Mouse (Mus musculus) hindbrain, embryonic 11.5 days (tissue): ENCODE measurements around the gene Icam4. TPM values are rescaled to one million over a fixed set of nuclear protein-coding genes. Genes with fewer than 3 reads are reported as not detected.
"Not testable (repeated sequence)": the region's sequence is repeated elsewhere in the genome, so short reads cannot be mapped to it uniquely, and the experiment has no call there.

Experiments used
- ATAC-seq: fragments of 200-750 bp; cut with Nextera tagmentation; 2 replicates; pipeline ENCODE4 v1.8.0; 2017; ENCODE audit warnings: mild to moderate bottlenecking, moderate TSS enrichment, moderate library complexity; ENCODE audit not compliant: low FRiP score
- DNase-seq: peaks from one replicate; pipeline ENCODE4 v3.0.0-alpha.2; 2015; ENCODE audit warnings: low spot score
- H3K27ac ChIP-seq: fragments of 300-500 bp; sonication (generic); 2 replicates; pipeline ENCODE4 v1.5.1; 2014; ENCODE audit warnings: mild to moderate bottlenecking, low read depth, low read length
- H3K27me3 ChIP-seq: fragments of 300-500 bp; sonication (generic); 2 replicates; pipeline ENCODE4 v1.6.1; 2014; ENCODE audit warnings: mild to moderate bottlenecking, low read length, moderate library complexity, mixed read lengths; ENCODE audit not compliant: control insufficient read depth, insufficient read depth
- H3K36me3 ChIP-seq: fragments of 300-500 bp; sonication (generic); 2 replicates; pipeline ENCODE4 v1.6.1; 2014; ENCODE audit warnings: mild to moderate bottlenecking, low read length, moderate library complexity, mixed read lengths; ENCODE audit not compliant: control insufficient read depth, insufficient read depth
- H3K4me1 ChIP-seq: fragments of 300-500 bp; sonication (generic); replicated peaks from 2 replicates; pipeline ENCODE4 v1.6.1; 2014; ENCODE audit warnings: low read length, mixed read lengths; ENCODE audit not compliant: control insufficient read depth, insufficient read depth
- H3K4me2 ChIP-seq: fragments of 300-500 bp; sonication (generic); replicated peaks from 2 replicates; pipeline ENCODE4 v1.6.1; 2014; ENCODE audit warnings: mild to moderate bottlenecking, low read depth, low read length
- H3K4me3 ChIP-seq: fragments of 300-500 bp; sonication (generic); 2 replicates; pipeline ENCODE4 v1.5.1; 2014; ENCODE audit warnings: low read depth, low read length
- H3K9ac ChIP-seq: fragments of 300-500 bp; sonication (generic); 2 replicates; pipeline ENCODE4 v1.6.1; 2014; ENCODE audit warnings: low read depth, low read length
- H3K9me3 ChIP-seq: fragments of 300-500 bp; sonication (generic); 2 replicates; pipeline ENCODE4 v1.6.1; 2016; ENCODE audit warnings: low read length; ENCODE audit not compliant: control insufficient read depth
- WGBS: fragments of 180-500 bp; shearing (Covaris S2); extraction: QIAGEN DNeasy Blood & Tissue Kit; methylation state at CpG from one replicate; pipeline ENCODE4 v1.1.7; 2014; 5-methylcytosine and 5-hydroxymethylcytosine counted together
- polyA plus RNA-seq: library from polyadenylated mRNA; unstranded; fragments of >200 nt; fragmentation: Nextera tagmentation; extraction: Ambion mirVana; gene quantifications from 2 replicates; pipeline ENCODE4 v1.2.1, GENCODE M21; 2014

Icam4 gene
- polyA plus RNA-seq, 1 experiment from 2014 or later, result 5.7 TPM

- Histone ChIP-seq H3K4me2 (no peak overlapping the region), H3K4me3 (no peak overlapping the region), H3K27me3 (no peaks in the 10 kb centered on the region), H3K27ac (no peak overlapping the region), H3K9me3 (no peaks in the 10 kb centered on the region), H3K36me3 (no peaks in the 10 kb centered on the region), H3K4me1 (no peaks in the 10 kb centered on the region), H3K9ac (no peak overlapping the region)
- DNase-seq, result no peak
- ATAC-seq, result no peak
- 59% methylated on average over 5 of the region's 5 CpGs for WGBS
Observed at GRCm38 (mm10) chr9:20993165-20993898, 35.8 kb upstream of the Icam4 start.

GRCm38 (mm10) chr9:20995069-20995468 lies 34.1 kb upstream of the Icam4 start:
- Histone ChIP-seq H3K4me2 (no peak overlapping the region), H3K4me1 (no peaks in the 10 kb centered on the region)
- WGBS, result 69% methylated on average over 3 of the region's 3 CpGs

GRCm38 (mm10) chr9:20997065-20997464 lies 32.1 kb upstream of the Icam4 start:
- Histone ChIP-seq H3K4me2 (no peak overlapping the region), H3K27ac (no peak overlapping the region), H3K36me3 (no peaks in the 10 kb centered on the region), H3K27me3 (no peaks in the 10 kb centered on the region), H3K4me3 (no peak overlapping the region), H3K9ac (no peak overlapping the region), H3K4me1 (no peaks in the 10 kb centered on the region), H3K9me3 (no peaks in the 10 kb centered on the region)
- 88% methylated on average over 8 of the region's 8 CpGs for WGBS
- no peak for ATAC-seq
- no peak for DNase-seq

More at GRCm38 (mm10) chr9:20995069-20995468, 34.1 kb upstream of the Icam4 start:
- Histone ChIP-seq H3K9ac (no peak overlapping the region), H3K27me3 (no peaks in the 10 kb centered on the region), H3K27ac (no peak overlapping the region), H3K9me3 (no peaks in the 10 kb centered on the region), H3K36me3 (no peaks in the 10 kb centered on the region), H3K4me3 (no peak overlapping the region)
- DNase-seq (no peak), ATAC-seq (no peak)

- not testable (repeated sequence) for DNase-seq, H3K27ac ChIP-seq, ATAC-seq, H3K4me2 ChIP-seq, H3K4me3 ChIP-seq, H3K4me1 ChIP-seq, H3K27me3 ChIP-seq, H3K9ac ChIP-seq, H3K36me3 ChIP-seq, H3K9me3 ChIP-seq
- WGBS, result 88% methylated on average over 1 of the region's 1 CpGs
Observed at GRCm38 (mm10) chr9:20998337-20998736, 30.8 kb upstream of the Icam4 start.

- H3K4me1 ChIP-seq, result no peaks in the 10 kb centered on the region
- no peak for ATAC-seq
- no peaks in the 10 kb centered on the region for H3K27me3 ChIP-seq
- no peak overlapping the region for H3K4me2 ChIP-seq
- no peaks in the 10 kb centered on the region for H3K36me3 ChIP-seq
- H3K9ac ChIP-seq, result no peak overlapping the region
- H3K9me3 ChIP-seq, result no peaks in the 10 kb centered on the region
- DNase-seq, result no peak
- H3K4me3 ChIP-seq, result no peak overlapping the region
- H3K27ac ChIP-seq, result no peak overlapping the region
Observed at GRCm38 (mm10) chr9:21000811-21001210, 28.4 kb upstream of the Icam4 start.

GRCm38 (mm10) chr9:21001651-21002200 lies 27.4 kb upstream of the Icam4 start:
- H3K9ac ChIP-seq, result no peak overlapping the region
- DNase-seq (no peak), ATAC-seq (no peak)
- no peak overlapping the region for H3K4me3 ChIP-seq
- H3K27ac ChIP-seq, result no peak overlapping the region
- WGBS, result 73% methylated on average over 6 of the region's 6 CpGs
- no peaks in the 10 kb centered on the region for H3K9me3 ChIP-seq
- no peaks in the 10 kb centered on the region for H3K36me3 ChIP-seq
- no peak overlapping the region for H3K4me2 ChIP-seq
- no peaks in the 10 kb centered on the region for H3K27me3 ChIP-seq
- no peaks in the 10 kb centered on the region for H3K4me1 ChIP-seq

- DNase-seq (no peak), ATAC-seq (peak; percentile 65)
- H3K4me1 ChIP-seq, result no peaks in the 10 kb centered on the region
- 15% methylated on average over 7 of the region's 7 CpGs for WGBS
- peak overlapping the region; percentile 88 for H3K4me3 ChIP-seq
- peak overlapping the region; percentile 86 for H3K4me2 ChIP-seq
- peak overlapping the region; percentile 82 for H3K9ac ChIP-seq
- no peaks in the 10 kb centered on the region for H3K9me3 ChIP-seq
- no peaks in the 10 kb centered on the region for H3K36me3 ChIP-seq
- peak overlapping the region; percentile 31; the same call in 1 of the 2 replicates for H3K27ac ChIP-seq
- H3K27me3 ChIP-seq, result no peaks in the 10 kb centered on the region
Observed at GRCm38 (mm10) chr9:21002270-21002626, 26.9 kb upstream of the Icam4 start.

- whole genome bisulfite sequencing, result under 1% methylated on average over 72 of the region's 72 CpGs
- H3K9ac ChIP-seq, result peak within 1 kb of the TSS; percentile 82
- H3K4me3 ChIP-seq, result peak within 1 kb of the TSS; percentile 88
- DNase-seq (peak; percentile 96), ATAC-seq (peak; percentile 92)
- no peaks in the 10 kb centered on the region for H3K9me3 ChIP-seq
- H3K36me3 ChIP-seq, result no peaks in the 10 kb centered on the region
- H3K4me2 ChIP-seq, result peak within 1 kb of the TSS; percentile 86
- H3K27me3 ChIP-seq, result no peaks in the 10 kb centered on the region
- H3K4me1 ChIP-seq, result no peaks in the 10 kb centered on the region
- peak within 1 kb of the TSS; percentile 31 for H3K27ac ChIP-seq
Observed at GRCm38 (mm10) chr9:21002627-21003551, 26.3 kb upstream of the Icam4 start, which contains the start of gene Mrpl4. Gene Mrpl4, plus strand, starts transcription at chr9:21002738.
